In genomic region chr7:99317475-99317874, GRCm38 (mm10) we compare ENCODE assay signal across 26 mouse cellular contexts. TPM values are rescaled to one million over a fixed set of nuclear protein-coding genes. Genes with fewer than 3 reads are reported as not detected.
DNase-seq lines count a peak whose midpoint lies in the region; ATAC-seq lines count a peak whose summit lies in the region.
"Had no signal": no experiment of that assay in that cellular context is flagged by ENCODE, and none has a peak within 500 bp of the region (broad histone marks: within the 10 kb centered on the region; RNA-seq: fewer than 3 reads in every experiment).

No protein-coding gene starts in this region.

- H3K36me3 ChIP-seq in embryonic facial prominence, embryonic 14.5 days (ENCODE audit: control insufficient read depth, insufficient read depth, low read length) = no peaks in the 10 kb centered on the region
- H3K36me3 ChIP-seq in embryonic facial prominence, embryonic 10.5 days (replicated peaks) = peaks cover 7% of the 10 kb centered on the region; the same call in 1 of the 2 replicates
- H3K36me3 ChIP-seq in neural tube, embryonic 13.5 days = peaks cover 47% of the 10 kb centered on the region
- H3K36me3 ChIP-seq in neural tube, embryonic 15.5 days = peaks cover 38% of the 10 kb centered on the region
- H3K36me3 ChIP-seq: embryonic facial prominence, embryonic 12.5 days; heart, embryonic 12.5 days; heart, embryonic 15.5 days had no signal

- no peak overlapping the region for H3K9ac ChIP-seq in embryonic facial prominence, embryonic 14.5 days (ENCODE audit: low read depth, low read length)
- H3K9ac ChIP-seq in neural tube, embryonic 13.5 days = no peak overlapping the region
- no peak overlapping the region for H3K9ac ChIP-seq in neural tube, embryonic 15.5 days (replicated peaks)
- H3K9ac ChIP-seq: embryonic facial prominence, embryonic 12.5 days; forebrain, embryonic 13.5 days; forebrain, postnatal 0 days; heart, embryonic 12.5 days; heart, embryonic 15.5 days; hindbrain, embryonic 14.5 days had no signal

- H3K4me2 ChIP-seq in embryonic facial prominence, embryonic 14.5 days (ENCODE audit: low read depth, low read length) = no peak overlapping the region
- no peak overlapping the region for H3K4me2 ChIP-seq in neural tube, embryonic 13.5 days
- H3K4me2 ChIP-seq in neural tube, embryonic 15.5 days = no peak overlapping the region
- H3K4me2 ChIP-seq: embryonic facial prominence, embryonic 12.5 days; forebrain, embryonic 13.5 days; heart, embryonic 12.5 days; heart, embryonic 15.5 days; hindbrain, embryonic 14.5 days had no signal

- H3K9me3 ChIP-seq in embryonic facial prominence, embryonic 14.5 days (ENCODE audit: control insufficient read depth, low read length) = no peaks in the 10 kb centered on the region
- no peaks in the 10 kb centered on the region for H3K9me3 ChIP-seq in embryonic facial prominence, embryonic 10.5 days
- H3K9me3 ChIP-seq in neural tube, embryonic 13.5 days = no peaks in the 10 kb centered on the region
- H3K9me3 ChIP-seq in neural tube, embryonic 15.5 days (replicated peaks) = no peaks in the 10 kb centered on the region
- H3K9me3 ChIP-seq: embryonic facial prominence, embryonic 12.5 days; forebrain, embryonic 13.5 days; heart, embryonic 12.5 days; heart, embryonic 15.5 days; hindbrain, embryonic 10.5 days had no signal

- WGBS in embryonic facial prominence, embryonic 14.5 days = 74% methylated on average over 7 of the region's 7 CpGs
- 69% methylated on average over 7 of the region's 7 CpGs for WGBS in embryonic facial prominence, embryonic 10.5 days
- WGBS in neural tube, embryonic 13.5 days = 37% methylated on average over 7 of the region's 7 CpGs
- 37% methylated on average over 7 of the region's 7 CpGs for WGBS in neural tube, embryonic 15.5 days

- H3K4me3 ChIP-seq in embryonic facial prominence, embryonic 14.5 days (ENCODE audit: low read depth, low read length) = no peak overlapping the region
- no peak overlapping the region for H3K4me3 ChIP-seq in embryonic facial prominence, embryonic 10.5 days
- H3K4me3 ChIP-seq in neural tube, embryonic 13.5 days = no peak overlapping the region
- no peak overlapping the region for H3K4me3 ChIP-seq in neural tube, embryonic 15.5 days (replicated peaks)
- H3K4me3 ChIP-seq: embryonic facial prominence, embryonic 12.5 days; erythroblast, embryonic 14.5 days; forebrain, embryonic 13.5 days; heart, embryonic 12.5 days; heart, embryonic 15.5 days; hindbrain, embryonic 10.5 days had no signal

- no peak for ATAC-seq in embryonic facial prominence, embryonic 14.5 days (ENCODE audit: low read depth)
- no peak for ATAC-seq in neural tube, embryonic 13.5 days (ENCODE audit: low read depth)
- no peak for ATAC-seq in neural tube, embryonic 15.5 days (ENCODE audit: low FRiP score)
- peak; percentile 46 for ATAC-seq in inflammation-experienced regulatory T-cells, adult 6 months
- ATAC-seq: activated CD4-positive, CD25-positive, alpha-beta regulatory T cell, adult 4 months; forebrain, embryonic 13.5 days; forebrain, postnatal 0 days; intestine, embryonic 16.5 days had no signal

- H3K27ac ChIP-seq in embryonic facial prominence, embryonic 14.5 days (replicated peaks; ENCODE audit: low read depth, low read length) = no peak overlapping the region
- no peak overlapping the region for H3K27ac ChIP-seq in embryonic facial prominence, embryonic 10.5 days (replicated peaks)
- 0 out of 2 replicates have a peak overlapping the region, but pooled peaks have one; percentile 38 for H3K27ac ChIP-seq in neural tube, embryonic 13.5 days (replicated peaks)
- no peak overlapping the region for H3K27ac ChIP-seq in neural tube, embryonic 15.5 days (replicated peaks)
- H3K27ac ChIP-seq: embryonic facial prominence, embryonic 12.5 days; forebrain, embryonic 13.5 days; heart, embryonic 15.5 days; hindbrain, embryonic 10.5 days; hindbrain, embryonic 14.5 days had no signal

- no peaks in the 10 kb centered on the region for H3K27me3 ChIP-seq in embryonic facial prominence, embryonic 14.5 days (replicated peaks; ENCODE audit: control insufficient read depth, insufficient read depth, low read length)
- peaks cover 24% of the 10 kb centered on the region for H3K27me3 ChIP-seq in embryonic facial prominence, embryonic 10.5 days (replicated peaks; ENCODE audit: low read depth, poor library complexity, severe bottlenecking)
- H3K27me3 ChIP-seq in neural tube, embryonic 13.5 days = no peaks in the 10 kb centered on the region
- no peaks in the 10 kb centered on the region for H3K27me3 ChIP-seq in neural tube, embryonic 15.5 days (replicated peaks)
- H3K27me3 ChIP-seq: forebrain, embryonic 13.5 days had no signal

- H3K4me1 ChIP-seq in embryonic facial prominence, embryonic 14.5 days (ENCODE audit: control insufficient read depth, insufficient read depth, low read length) = peaks cover 8% of the 10 kb centered on the region; the same call in 1 of the 2 replicates
- H3K4me1 ChIP-seq in embryonic facial prominence, embryonic 10.5 days = peaks cover 66% of the 10 kb centered on the region
- H3K4me1 ChIP-seq in neural tube, embryonic 13.5 days (replicated peaks) = peaks cover 76% of the 10 kb centered on the region
- H3K4me1 ChIP-seq in neural tube, embryonic 15.5 days = peaks cover 49% of the 10 kb centered on the region

- DNase-seq in embryonic facial prominence, embryonic 14.5 days (ENCODE audit: low spot score) = peak; percentile 41
- DNase-seq in embryonic facial prominence, embryonic 10.5 days (ENCODE audit: low spot score) = no peak
- DNase-seq in adrenal gland, adult 8-10 months = no peak
- DNase-seq in urinary bladder, postnatal 36 days (ENCODE audit: low spot score in 2 of 2) = no peak
- DNase-seq: adrenal gland, postnatal 10 days; adrenal gland, postnatal 36 days; cerebellum, adult 18-20 months; cerebellum, adult 9-10 months; cerebellum, postnatal 14 days; forebrain, postnatal 0 days; gastrocnemius, postnatal 25 days; heart, adult 18-20 months; heart, postnatal 10 days; heart, postnatal 36 days had no signal

RNA-seq across cellular contexts. Expression of gene Serpinh1, which starts 35.6 kb away (rescaled TPM):
- 918 and 945 TPM in 2 replicates for polyA plus RNA-seq in embryonic facial prominence, embryonic 14.5 days (2014; fragmentation: Nextera tagmentation; extraction: Ambion mirVana)
- 1,061 and 1,072 TPM in 2 replicates for polyA plus RNA-seq in embryonic facial prominence, embryonic 10.5 days (2016; fragmentation: Nextera tagmentation; extraction: Ambion mirVana)
- 462 and 484 TPM in 2 replicates for polyA plus RNA-seq in neural tube, embryonic 13.5 days (2015; fragmentation: Nextera tagmentation; extraction: Ambion mirVana)
- polyA plus RNA-seq in neural tube, embryonic 15.5 days (2015; fragmentation: Nextera tagmentation; extraction: Ambion mirVana) = 332 and 435 TPM in 2 replicates
- not detected for polyA plus RNA-seq in inflammation-experienced regulatory T-cells, adult 6 months (2017; shearing (Covaris generic))
- total RNA-seq in adrenal gland, adult 8-10 months (2022) = 100 to 1,000 TPM; 127 to 266 (median 171) TPM
- polyA plus RNA-seq: activated CD4-positive, CD25-positive, alpha-beta regulatory T cell, adult 4 months had no signal

RNA-seq across cellular contexts. Expression of gene Map6, which starts 50.2 kb away (rescaled TPM):
- polyA plus RNA-seq in embryonic facial prominence, embryonic 14.5 days (2014; fragmentation: Nextera tagmentation; extraction: Ambion mirVana) = 9.6 and 10.2 TPM in 2 replicates
- polyA plus RNA-seq in embryonic facial prominence, embryonic 10.5 days (2016; fragmentation: Nextera tagmentation; extraction: Ambion mirVana) = 10.2 and 13.4 TPM in 2 replicates
- 105 and 111 TPM in 2 replicates for polyA plus RNA-seq in neural tube, embryonic 13.5 days (2015; fragmentation: Nextera tagmentation; extraction: Ambion mirVana)
- polyA plus RNA-seq in neural tube, embryonic 15.5 days (2015; fragmentation: Nextera tagmentation; extraction: Ambion mirVana) = 120 and 146 TPM in 2 replicates
- polyA plus RNA-seq in inflammation-experienced regulatory T-cells, adult 6 months (2017; shearing (Covaris generic)) = 1 to 10 TPM; 3.1 to 5.6 (median 3.2) TPM
- 10 to 100 TPM in 3 of 4 experiments, 1 to 10 TPM in 1; 8.6 to 14.1 (median 12.4) TPM for total RNA-seq in adrenal gland, adult 8-10 months (2022)
- polyA plus RNA-seq: erythroblast, embryonic 14.5 days had no signal

Comparison
In these comparisons a context has a peak if more than half of its experiments do, and no peak if none do; other contexts are left out.
1. RNA of gene Serpinh1, which starts 35.6 kb away (polyA plus RNA-seq): 1,061 to 1,072 TPM in embryonic facial prominence, embryonic 10.5 days, 918 to 945 TPM in embryonic facial prominence, embryonic 14.5 days, 462 to 484 TPM in neural tube, embryonic 13.5 days and 332 to 435 TPM in neural tube, embryonic 15.5 days; not detected in inflammation-experienced regulatory T-cells, adult 6 months; every median in the first group is over 100 times any median in the second.